22 mouse cellular contexts compared by ENCODE assay signal in genomic region chr2:9782698-9783097, GRCm38 (mm10).
A peak's percentile ranks its signal among the peaks of the same experiment; 100 is the strongest.
DNase-seq lines count a peak whose midpoint lies in the region; ATAC-seq and TF ChIP-seq lines count a peak whose summit lies in the region.
"Had no signal": no experiment of that assay in that cellular context is flagged by ENCODE, and none has a peak within 500 bp of the region (broad histone marks: within the 10 kb centered on the region; RNA-seq: fewer than 3 reads in every experiment).

No protein-coding gene starts in this region.

- H3K4me3 ChIP-seq in kidney, embryonic 15.5 days (replicated peaks) = no peak overlapping the region
- H3K4me3 ChIP-seq in kidney, postnatal 0 days (replicated peaks; ENCODE audit: low read depth, low read length) = no peak overlapping the region
- no peak overlapping the region for H3K4me3 ChIP-seq in limb, embryonic 10.5 days
- H3K4me3 ChIP-seq: embryonic facial prominence, embryonic 13.5 days; embryonic facial prominence, embryonic 15.5 days; erythroblast, embryonic 14.5 days; forebrain, embryonic 10.5 days; forebrain, embryonic 12.5 days had no signal

- no peak for DNase-seq in kidney, postnatal 25 days
- DNase-seq in kidney, postnatal 0 days (ENCODE audit: low spot score) = peak; percentile 9
- DNase-seq in kidney, adult 11 months = no peak
- no peak for DNase-seq in limb, embryonic 10.5 days (ENCODE audit: low spot score)
- DNase-seq: adrenal gland, adult 2 months; adrenal gland, postnatal 10 days; adrenal gland, postnatal 25 days; cerebellum, adult 11 months; cerebellum, adult 18-20 months; cerebellum, adult 8-10 months; cerebellum, adult 9-11 months; cerebellum, postnatal 14 days; cerebellum, postnatal 36 days; embryo, embryonic 11 days had no signal

- H3K4me1 ChIP-seq in kidney, embryonic 15.5 days = 0 out of 2 replicates have a peak, but pooled peaks cover 5% of the 10 kb centered on the region
- no peaks in the 10 kb centered on the region for H3K4me1 ChIP-seq in kidney, postnatal 0 days (replicated peaks; ENCODE audit: insufficient read depth, low read length)
- H3K4me1 ChIP-seq in limb, embryonic 10.5 days = no peaks in the 10 kb centered on the region
- H3K4me1 ChIP-seq: embryonic facial prominence, embryonic 13.5 days; embryonic facial prominence, embryonic 15.5 days; forebrain, embryonic 10.5 days; forebrain, embryonic 12.5 days had no signal

- H3K4me2 ChIP-seq in kidney, embryonic 15.5 days = no peak overlapping the region
- no peak overlapping the region for H3K4me2 ChIP-seq in kidney, postnatal 0 days (ENCODE audit: low read length)
- H3K4me2 ChIP-seq: embryonic facial prominence, embryonic 13.5 days; embryonic facial prominence, embryonic 15.5 days; forebrain, embryonic 12.5 days had no signal

- H3K9me3 ChIP-seq in kidney, embryonic 15.5 days (replicated peaks) = no peaks in the 10 kb centered on the region
- H3K9me3 ChIP-seq in kidney, postnatal 0 days (replicated peaks; ENCODE audit: low read length) = no peaks in the 10 kb centered on the region
- H3K9me3 ChIP-seq in limb, embryonic 10.5 days (replicated peaks) = no peaks in the 10 kb centered on the region
- H3K9me3 ChIP-seq: embryonic facial prominence, embryonic 13.5 days; embryonic facial prominence, embryonic 15.5 days; forebrain, embryonic 10.5 days; forebrain, embryonic 12.5 days had no signal

- ATAC-seq in kidney, embryonic 15.5 days (replicated peaks; ENCODE audit: low FRiP score) = peak; percentile 67; the same call in 1 of the 2 replicates
- no peak for ATAC-seq in kidney, postnatal 0 days (replicated peaks; ENCODE audit: low FRiP score, low read depth)
- ATAC-seq: forebrain, embryonic 14.5 days; forebrain, embryonic 16.5 days had no signal

- no peaks in the 10 kb centered on the region for H3K27me3 ChIP-seq in kidney, embryonic 15.5 days
- H3K27me3 ChIP-seq in kidney, postnatal 0 days (ENCODE audit: insufficient read depth, low read length) = no peaks in the 10 kb centered on the region
- no peaks in the 10 kb centered on the region for H3K27me3 ChIP-seq in limb, embryonic 10.5 days (ENCODE audit: low read depth, poor library complexity, severe bottlenecking)
- H3K27me3 ChIP-seq: embryonic facial prominence, embryonic 13.5 days; embryonic facial prominence, embryonic 15.5 days; forebrain, embryonic 12.5 days had no signal

- no peaks in the 10 kb centered on the region for H3K36me3 ChIP-seq in kidney, embryonic 15.5 days
- H3K36me3 ChIP-seq in kidney, postnatal 0 days (ENCODE audit: insufficient read depth, low read length) = no peaks in the 10 kb centered on the region
- no peaks in the 10 kb centered on the region for H3K36me3 ChIP-seq in limb, embryonic 10.5 days
- H3K36me3 ChIP-seq: embryonic facial prominence, embryonic 13.5 days; embryonic facial prominence, embryonic 15.5 days; forebrain, embryonic 10.5 days; forebrain, embryonic 12.5 days had no signal

- no peak for TF ChIP-seq CTCF in kidney, postnatal 0 days (IDR thresholded peaks at IDR 0.05; ENCODE audit: low read depth)

- H3K27ac ChIP-seq in kidney, embryonic 15.5 days = no peak overlapping the region
- no peak overlapping the region for H3K27ac ChIP-seq in kidney, postnatal 0 days
- H3K27ac ChIP-seq in limb, embryonic 10.5 days = no peak overlapping the region
- H3K27ac ChIP-seq: embryonic facial prominence, embryonic 13.5 days; embryonic facial prominence, embryonic 15.5 days; forebrain, embryonic 10.5 days; forebrain, embryonic 12.5 days had no signal

- no peak overlapping the region for H3K9ac ChIP-seq in kidney, embryonic 15.5 days
- no peak overlapping the region for H3K9ac ChIP-seq in kidney, postnatal 0 days (ENCODE audit: low read depth, low read length)
- H3K9ac ChIP-seq: embryonic facial prominence, embryonic 13.5 days; embryonic facial prominence, embryonic 15.5 days; forebrain, embryonic 12.5 days had no signal

- WGBS in kidney, embryonic 15.5 days = 51% methylated on average over 3 of the region's 3 CpGs
- WGBS in kidney, postnatal 0 days = 64% methylated on average over 3 of the region's 3 CpGs
- WGBS in limb, embryonic 10.5 days = 68% methylated on average over 3 of the region's 3 CpGs
